Mouse (Mus musculus): ENCODE measurements around the gene Carmil1. TPM values are rescaled to one million over a fixed set of nuclear protein-coding genes. Genes with fewer than 3 reads are reported as not detected.

Gene Carmil1
- polyA plus RNA-seq, 1 experiment from 2014 or later = 5.5 TPM

- no peak overlapping the region for H3K4me3 ChIP-seq (replicated peaks)
- no peaks in the 10 kb centered on the region for H3K27me3 ChIP-seq
- no peaks in the 10 kb centered on the region for H3K9me3 ChIP-seq (replicated peaks)
- peaks cover 3% of the 10 kb centered on the region; the same call in 1 of the 2 replicates for H3K4me1 ChIP-seq (replicated peaks)
- DNase-seq = no peak
- H3K9ac ChIP-seq = no peak overlapping the region
- no peak overlapping the region for H3K27ac ChIP-seq
- WGBS (ENCODE audit: insufficient replicate concordance) = 43% methylated on average over 7 of the region's 7 CpGs
- no peaks in the 10 kb centered on the region for H3K36me3 ChIP-seq
- ATAC-seq (ENCODE audit: low read depth) = no peak
- no peak overlapping the region for H3K4me2 ChIP-seq
These were observed 80.6 kb downstream of the Carmil1 start for GRCm38 (mm10) chr13:24199861-24200543.

- no peak overlapping the region for H3K27ac ChIP-seq
- peaks cover 1% of the 10 kb centered on the region; the same call in 1 of the 2 replicates for H3K4me1 ChIP-seq (replicated peaks)
- H3K27me3 ChIP-seq = no peaks in the 10 kb centered on the region
- DNase-seq (no peak), ATAC-seq (ENCODE audit: low read depth) (no peak)
- H3K9ac ChIP-seq = no peak overlapping the region
- no peaks in the 10 kb centered on the region for H3K36me3 ChIP-seq
- peaks cover 3% of the 10 kb centered on the region; the same call in 1 of the 2 replicates for H3K9me3 ChIP-seq (replicated peaks)
- H3K4me2 ChIP-seq = no peak overlapping the region
- 50% methylated on average over 2 of the region's 2 CpGs for WGBS (ENCODE audit: insufficient replicate concordance)
- H3K4me3 ChIP-seq (replicated peaks) = no peak overlapping the region
These were observed 82.1 kb downstream of the Carmil1 start for GRCm38 (mm10) chr13:24198396-24198924.

DNA sequence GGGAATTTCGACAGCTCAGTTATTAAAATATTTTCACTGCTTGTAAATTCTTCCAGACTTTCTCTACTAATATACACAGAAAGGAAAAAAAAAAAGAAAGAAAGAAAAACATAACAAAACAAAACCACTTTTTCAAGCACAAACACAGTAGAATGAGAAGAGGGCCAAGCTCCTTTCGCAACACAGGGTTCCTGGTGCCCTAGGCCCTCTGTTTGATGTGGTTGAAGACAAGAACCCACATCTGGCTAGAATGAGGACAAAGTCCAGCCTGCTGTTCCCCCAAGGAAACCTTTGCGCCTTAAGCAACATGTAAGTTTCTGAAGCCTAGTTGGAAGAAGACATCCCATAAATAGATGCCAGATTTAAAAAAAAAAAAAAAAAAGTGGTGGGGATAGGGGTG lies 85.2 kb downstream of the Carmil1 start:
- no peak for ATAC-seq (ENCODE audit: low read depth)
- Histone ChIP-seq H3K4me1 (replicated peaks) (no peaks in the 10 kb centered on the region; the same call in 1 of the 2 replicates), H3K4me2 (no peak overlapping the region), H3K9me3 (replicated peaks) (peaks cover 5% of the 10 kb centered on the region; the same call in 1 of the 2 replicates), H3K4me3 (replicated peaks) (no peak overlapping the region), H3K9ac (no peak overlapping the region), H3K36me3 (no peaks in the 10 kb centered on the region), H3K27ac (no peak overlapping the region), H3K27me3 (no peaks in the 10 kb centered on the region)
- 75% methylated on average over 3 of the region's 3 CpGs for WGBS (ENCODE audit: insufficient replicate concordance)
- DNase-seq = no peak

DNA sequence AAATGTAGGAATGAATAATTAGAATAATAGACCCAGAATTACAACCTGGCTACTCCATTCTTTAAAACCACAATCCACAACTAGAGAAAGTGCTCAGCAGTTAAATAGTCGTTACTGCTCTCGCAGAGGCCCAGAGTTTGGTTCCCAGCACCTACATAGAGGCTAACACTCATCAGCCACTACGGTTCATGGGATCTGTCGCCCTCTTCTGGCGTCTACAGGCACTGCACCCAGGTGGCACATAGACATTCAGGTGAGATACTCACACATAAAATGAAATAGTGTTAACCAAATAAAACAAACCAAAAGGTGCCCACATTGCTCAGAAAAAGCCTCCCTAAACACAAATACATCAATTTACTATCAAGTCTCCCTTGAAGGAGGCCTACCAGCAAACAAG lies 86.6 kb downstream of the Carmil1 start:
- no peaks in the 10 kb centered on the region for H3K27me3 ChIP-seq
- ATAC-seq (ENCODE audit: low read depth) = no peak
- H3K36me3 ChIP-seq = no peaks in the 10 kb centered on the region
- no peak overlapping the region for H3K4me2 ChIP-seq
- no peak for DNase-seq
- 70% methylated on average over 5 of the region's 5 CpGs for WGBS (ENCODE audit: insufficient replicate concordance)
- no peak overlapping the region for H3K4me3 ChIP-seq (replicated peaks)
- no peak overlapping the region for H3K27ac ChIP-seq
- no peak overlapping the region for H3K9ac ChIP-seq
- H3K9me3 ChIP-seq (replicated peaks) = peaks cover 5% of the 10 kb centered on the region; the same call in 1 of the 2 replicates
- no peaks in the 10 kb centered on the region for H3K4me1 ChIP-seq (replicated peaks)

GRCm38 (mm10) chr13:24190875-24191663 lies 89.5 kb downstream of the Carmil1 start:
- Histone ChIP-seq H3K36me3 (no peaks in the 10 kb centered on the region), H3K9ac (no peak overlapping the region), H3K4me2 (no peak overlapping the region), H3K4me1 (replicated peaks) (0 out of 2 replicates have a peak, but pooled peaks cover 3% of the 10 kb centered on the region), H3K27me3 (no peaks in the 10 kb centered on the region), H3K9me3 (replicated peaks) (peaks cover 5% of the 10 kb centered on the region; the same call in 1 of the 2 replicates), H3K4me3 (replicated peaks) (no peak overlapping the region), H3K27ac (no peak overlapping the region)
- no peak for ATAC-seq (ENCODE audit: low read depth)
- no peak for DNase-seq
- WGBS (ENCODE audit: insufficient replicate concordance) = 69% methylated on average over 9 of the region's 9 CpGs

- 57% methylated on average over 2 of the region's 2 CpGs for WGBS (ENCODE audit: insufficient replicate concordance)
- Histone ChIP-seq H3K9ac (no peak overlapping the region), H3K27me3 (no peaks in the 10 kb centered on the region), H3K4me2 (no peak overlapping the region), H3K4me3 (replicated peaks) (no peak overlapping the region), H3K27ac (no peak overlapping the region), H3K9me3 (replicated peaks) (no peaks in the 10 kb centered on the region), H3K36me3 (no peaks in the 10 kb centered on the region), H3K4me1 (replicated peaks) (0 out of 2 replicates have a peak, but pooled peaks cover 3% of the 10 kb centered on the region)
- ATAC-seq (ENCODE audit: low read depth) (no peak), DNase-seq (no peak)
These were observed 93.6 kb downstream of the Carmil1 start for GRCm38 (mm10) chr13:24187026-24187425.

DNA sequence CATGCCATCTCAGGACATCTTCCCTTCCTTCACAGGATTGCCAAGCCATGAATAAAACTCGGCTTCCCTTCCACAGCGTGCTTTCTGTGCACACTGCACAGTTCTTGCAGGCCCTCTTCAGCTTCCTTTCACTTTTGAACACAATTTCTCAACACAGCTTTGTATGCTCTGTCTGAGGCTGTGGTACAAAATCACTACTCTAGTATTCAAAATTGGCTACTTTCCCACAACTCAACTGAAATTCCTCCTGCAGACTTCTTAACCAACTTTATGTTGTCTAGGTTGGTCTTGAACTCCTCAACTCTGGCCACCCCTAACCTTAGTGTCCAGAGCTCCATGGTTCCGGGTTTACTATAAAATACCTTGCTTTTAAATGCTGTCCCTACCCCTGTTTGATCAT lies 95.0 kb downstream of the Carmil1 start:
- no peak overlapping the region for H3K4me2 ChIP-seq
- no peaks in the 10 kb centered on the region for H3K27me3 ChIP-seq
- no peaks in the 10 kb centered on the region for H3K36me3 ChIP-seq
- no peaks in the 10 kb centered on the region for H3K9me3 ChIP-seq (replicated peaks)
- ATAC-seq (ENCODE audit: low read depth) = no peak
- H3K27ac ChIP-seq = no peak overlapping the region
- no peak for DNase-seq
- no peak overlapping the region for H3K9ac ChIP-seq
- WGBS (ENCODE audit: insufficient replicate concordance) = 65% methylated on average over 3 of the region's 3 CpGs
- H3K4me3 ChIP-seq (replicated peaks) = no peak overlapping the region
- 0 out of 2 replicates have a peak, but pooled peaks cover 3% of the 10 kb centered on the region for H3K4me1 ChIP-seq (replicated peaks)

DNA sequence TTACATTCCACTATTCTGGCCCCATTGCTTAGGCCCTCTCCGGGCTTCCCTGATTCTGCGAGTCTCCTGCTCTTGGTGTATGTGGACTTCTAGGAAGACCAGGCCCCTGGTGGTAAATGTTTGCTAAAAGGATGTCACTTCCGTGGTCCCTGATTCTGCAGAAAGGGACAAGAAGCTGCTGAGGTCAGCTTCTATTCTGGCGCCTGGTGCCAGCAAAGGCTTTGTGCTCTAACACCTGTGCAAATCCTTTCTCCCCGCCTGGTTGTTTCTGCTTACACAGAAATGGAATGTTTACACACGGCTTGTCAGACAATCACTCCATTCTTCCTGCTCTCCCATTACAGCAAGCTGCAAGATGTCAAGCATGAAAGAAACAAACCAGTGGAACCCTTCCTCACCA lies 97.7 kb downstream of the Carmil1 start:
- no peaks in the 10 kb centered on the region for H3K9me3 ChIP-seq (replicated peaks)
- 57% methylated on average over 6 of the region's 6 CpGs for WGBS (ENCODE audit: insufficient replicate concordance)
- DNase-seq = no peak
- H3K9ac ChIP-seq = no peak overlapping the region
- no peak overlapping the region for H3K27ac ChIP-seq
- H3K4me1 ChIP-seq (replicated peaks) = 0 out of 2 replicates have a peak, but pooled peaks cover 3% of the 10 kb centered on the region
- no peak for ATAC-seq (ENCODE audit: low read depth)
- no peak overlapping the region for H3K4me3 ChIP-seq (replicated peaks)
- no peaks in the 10 kb centered on the region for H3K36me3 ChIP-seq
- H3K27me3 ChIP-seq = no peaks in the 10 kb centered on the region
- H3K4me2 ChIP-seq = no peak overlapping the region

DNA sequence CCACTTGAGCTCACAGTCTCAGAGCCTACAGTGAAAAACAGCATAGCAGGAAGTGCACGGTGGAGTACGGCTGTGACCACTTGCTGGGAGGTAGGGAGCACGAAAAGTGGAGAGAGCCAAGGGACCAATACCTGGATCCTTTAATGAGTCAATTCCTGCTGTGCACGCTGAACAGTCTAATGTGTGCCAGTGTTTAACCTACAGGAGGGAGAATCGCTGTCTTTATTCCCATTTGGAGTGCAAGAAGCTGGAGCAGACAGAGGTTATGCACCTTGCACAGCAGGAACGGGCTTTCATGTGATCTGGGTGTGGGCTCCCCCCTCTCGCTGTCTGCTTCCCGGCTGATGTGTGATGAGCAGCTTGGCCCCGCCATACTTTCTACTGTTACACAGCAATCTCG lies 101.1 kb downstream of the Carmil1 start:
- H3K4me3 ChIP-seq (replicated peaks) = no peak overlapping the region
- H3K4me2 ChIP-seq = no peak overlapping the region
- H3K36me3 ChIP-seq = no peaks in the 10 kb centered on the region
- H3K9me3 ChIP-seq (replicated peaks) = no peaks in the 10 kb centered on the region
- H3K27ac ChIP-seq = no peak overlapping the region
- no peak overlapping the region for H3K9ac ChIP-seq
- no peak for DNase-seq
- WGBS (ENCODE audit: insufficient replicate concordance) = 71% methylated on average over 10 of the region's 10 CpGs
- peaks cover 5% of the 10 kb centered on the region; the same call in 1 of the 2 replicates for H3K27me3 ChIP-seq
- ATAC-seq (ENCODE audit: low read depth) = no peak
- H3K4me1 ChIP-seq (replicated peaks) = no peaks in the 10 kb centered on the region

- Histone ChIP-seq H3K27me3 (peaks cover 11% of the 10 kb centered on the region; the same call in 1 of the 2 replicates), H3K4me3 (replicated peaks) (no peak overlapping the region), H3K9me3 (replicated peaks) (no peaks in the 10 kb centered on the region), H3K4me2 (no peak overlapping the region), H3K4me1 (replicated peaks) (no peaks in the 10 kb centered on the region), H3K9ac (no peak overlapping the region), H3K36me3 (no peaks in the 10 kb centered on the region), H3K27ac (no peak overlapping the region)
- DNase-seq (no peak), ATAC-seq (ENCODE audit: low read depth) (no peak)
- 72% methylated on average over 5 of the region's 5 CpGs for WGBS (ENCODE audit: insufficient replicate concordance)
These were observed 103.0 kb downstream of the Carmil1 start for GRCm38 (mm10) chr13:24177600-24177999.

DNA sequence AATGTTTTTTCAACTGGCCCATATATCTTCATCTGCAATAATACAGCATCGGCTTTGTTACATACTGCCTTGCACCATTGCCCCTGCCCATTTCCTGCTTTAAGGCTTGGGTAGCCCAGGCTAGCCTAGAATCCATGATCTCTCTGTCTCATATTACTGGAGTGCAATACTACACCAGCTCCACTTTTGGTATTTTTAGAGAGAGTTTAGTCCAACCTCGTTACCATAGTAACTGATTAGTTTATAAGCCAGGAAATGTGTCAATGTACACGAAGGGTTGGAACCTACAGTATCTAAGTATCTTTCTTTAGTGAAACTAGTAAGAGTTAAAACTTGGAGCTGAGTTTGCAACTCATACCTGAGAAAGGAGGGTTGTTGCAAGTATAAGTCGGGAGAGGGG lies 103.8 kb downstream of the Carmil1 start:
- no peaks in the 10 kb centered on the region for H3K9me3 ChIP-seq (replicated peaks)
- no peak overlapping the region for H3K4me2 ChIP-seq
- no peak overlapping the region for H3K4me3 ChIP-seq (replicated peaks)
- WGBS (ENCODE audit: insufficient replicate concordance) = 55% methylated on average over 4 of the region's 4 CpGs
- H3K27ac ChIP-seq = no peak overlapping the region
- no peak overlapping the region for H3K9ac ChIP-seq
- H3K36me3 ChIP-seq = no peaks in the 10 kb centered on the region
- no peaks in the 10 kb centered on the region for H3K4me1 ChIP-seq (replicated peaks)
- DNase-seq = no peak
- no peak for ATAC-seq (ENCODE audit: low read depth)
- peaks cover 11% of the 10 kb centered on the region; the same call in 1 of the 2 replicates for H3K27me3 ChIP-seq
